Mouse (Mus musculus): ENCODE results near the gene Cstf2.
A peak's percentile ranks its signal among the peaks of the same experiment; 100 is the strongest.

The Cstf2 gene

GRCm38 (mm10) chrX:134058987-134059712, at the start of gene Cstf2:
TSS of gene Cstf2 (plus strand) at chrX:134059187.
- DNase-seq, result peak; percentile 91 to 92

GRCm38 (mm10) chrX:134019005-134019404, 40.0 kb upstream of the Cstf2 start:
- peak in 1 of 2 experiments; percentile 34 for DNase-seq

- no peak for DNase-seq
Measured at GRCm38 (mm10) chrX:134020664-134021063, 38.3 kb upstream of the Cstf2 start.

- no peak for DNase-seq
Measured at GRCm38 (mm10) chrX:134048994-134049393, 10.0 kb upstream of the Cstf2 start.

GRCm38 (mm10) chrX:134056897-134057296, 2.1 kb upstream of the Cstf2 start:
- DNase-seq, result no peak

- DNase-seq, result no peak
Measured at GRCm38 (mm10) chrX:134058040-134058875, 729 bp upstream of the Cstf2 start.

- no peak for DNase-seq
Measured at GRCm38 (mm10) chrX:134059764-134060163, 777 bp downstream of the Cstf2 start.

- no peak for DNase-seq
Measured at GRCm38 (mm10) chrX:134085453-134085852, 26.5 kb downstream of the Cstf2 start.

GRCm38 (mm10) chrX:134102641-134103040, 43.7 kb downstream of the Cstf2 start:
- no peak for DNase-seq

GRCm38 (mm10) chrX:134111767-134112166, 52.8 kb downstream of the Cstf2 start:
- no peak for DNase-seq

GRCm38 (mm10) chrX:134116417-134116816, 57.4 kb downstream of the Cstf2 start:
- no peak for DNase-seq

GRCm38 (mm10) chrX:134128549-134128948, 69.6 kb downstream of the Cstf2 start:
- DNase-seq, result no peak

GRCm38 (mm10) chrX:134132295-134132694, 73.3 kb downstream of the Cstf2 start:
- DNase-seq, result no peak

GRCm38 (mm10) chrX:134133821-134134220, 74.8 kb downstream of the Cstf2 start:
- peak in 1 of 2 experiments; percentile 15 for DNase-seq
